Mouse (Mus musculus) olfactory bulb, adult 2 months (tissue): ENCODE measurements around the gene 1700056E22Rik. TPM values are rescaled to one million over a fixed set of nuclear protein-coding genes. Genes with fewer than 3 reads are reported as not detected.

Experiments used
- H3K27ac ChIP-seq: fragments of 200-500 bp; 2 replicates; pipeline ENCODE4 v1.5.1; 2012; ENCODE audit warnings: low read depth, low read length; ENCODE audit not compliant: insufficient read depth
- H3K4me1 ChIP-seq: fragments of 200-500 bp; 2 replicates; pipeline ENCODE4 v1.6.1; 2012; ENCODE audit warnings: low read length; ENCODE audit not compliant: control insufficient read depth, insufficient read depth
- H3K4me3 ChIP-seq: fragments of 200-500 bp; 2 replicates; pipeline ENCODE4 v1.5.1; 2012; ENCODE audit warnings: mild to moderate bottlenecking, low read depth, low read length, moderate library complexity; ENCODE audit not compliant: insufficient read depth
- CTCF ChIP-seq: fragments of 200-500 bp; IDR thresholded peaks from 2 replicates; pipeline ENCODE4 v1.5.1; 2012; ENCODE audit warnings: low read depth, mild to moderate bottlenecking, low read length, moderate library complexity; ENCODE audit not compliant: insufficient read depth
- POLR2A ChIP-seq: fragments of 200-500 bp; IDR thresholded peaks from 2 replicates; pipeline ENCODE4 v1.6.1; 2012; ENCODE audit warnings: mild to moderate bottlenecking, low read depth, low read length, moderate library complexity; ENCODE audit not compliant: insufficient read depth
- WGBS: fragments of 180-500 bp; shearing (Covaris S2); methylation state at CpG from one replicate; pipeline ENCODE4 v1.1.7; 2018; 5-methylcytosine and 5-hydroxymethylcytosine counted together
- polyA plus RNA-seq: library from polyadenylated mRNA; stranded (reverse); fragments of >200 nt; gene quantifications from 2 replicates; pipeline ENCODE4 v1.2.4, GENCODE M21; 2012; ENCODE audit warnings: low replicate concordance; ENCODE audit not compliant: missing spikeins, insufficient read depth, insufficient read length

Gene 1700056E22Rik
- polyA plus RNA-seq, 1 experiment, result not detected

DNA sequence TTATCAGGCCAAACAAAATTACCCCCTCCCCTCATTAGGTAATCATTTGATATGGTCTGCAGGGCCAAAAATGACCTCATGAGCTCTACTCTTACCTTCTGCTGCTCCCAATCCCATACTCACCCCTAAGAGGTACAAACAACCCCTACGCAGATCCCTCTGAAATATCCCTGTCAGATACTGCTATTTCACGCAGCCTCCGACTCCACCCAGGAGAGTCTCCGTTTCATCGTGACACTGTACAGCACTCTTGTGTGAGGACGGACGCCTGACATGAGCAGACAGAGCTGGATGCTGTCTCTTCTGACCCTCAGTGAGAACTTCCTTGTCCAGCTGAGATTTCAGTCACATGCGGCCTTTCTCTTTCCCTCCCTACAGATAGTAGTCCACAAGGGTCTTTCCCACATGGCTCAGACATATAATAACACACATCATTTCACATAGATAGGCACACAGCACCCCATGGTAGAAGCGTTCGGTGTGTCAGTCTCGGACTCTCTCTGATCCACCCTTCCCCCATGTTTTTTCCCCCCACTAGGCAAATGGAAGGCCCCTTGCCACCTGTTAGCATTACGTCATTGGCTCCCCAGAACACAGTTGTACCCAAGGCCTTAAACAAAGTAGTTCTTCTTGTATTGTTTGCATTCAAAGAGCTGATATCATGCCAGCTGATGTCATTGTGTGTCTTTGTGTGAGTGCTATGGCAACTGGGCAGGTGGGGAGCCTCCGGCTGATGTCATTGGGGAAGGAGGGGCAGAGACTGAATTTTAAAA lies 31.7 kb upstream of the 1700056E22Rik start:
- Histone ChIP-seq H3K4me3 (no peak overlapping the region), H3K4me1 (peaks cover 10% of the 10 kb centered on the region), H3K27ac (peak overlapping the region; percentile 19)
- 61% methylated on average over 13 of the region's 13 CpGs for WGBS
- TF ChIP-seq POLR2A (no peak), CTCF (no peak)

DNA sequence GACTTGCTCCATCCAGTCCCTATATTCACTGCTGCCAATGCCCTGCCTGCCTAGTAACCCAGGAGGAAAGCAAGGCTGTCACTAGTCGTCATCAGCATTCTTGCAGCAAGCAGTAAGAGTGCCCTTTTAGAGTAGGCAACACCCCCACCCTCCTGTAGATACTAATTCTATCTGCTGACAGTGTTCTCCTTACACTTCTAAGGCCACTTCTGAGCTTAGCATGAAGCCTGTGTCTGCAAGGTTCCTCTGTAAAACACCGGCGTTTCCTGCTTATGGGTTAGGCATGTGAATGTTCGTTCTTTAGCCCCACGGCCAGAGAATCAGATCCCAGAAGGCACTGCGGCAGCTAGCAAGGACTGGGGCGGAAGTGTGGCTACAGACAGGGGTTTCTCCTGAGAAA lies 30.2 kb upstream of the 1700056E22Rik start:
- Histone ChIP-seq H3K4me1 (peaks cover 12% of the 10 kb centered on the region), H3K4me3 (no peak overlapping the region), H3K27ac (no peak overlapping the region)
- TF ChIP-seq POLR2A, result no peak
- no peak for TF ChIP-seq CTCF
- WGBS, result 76% methylated on average over 7 of the region's 7 CpGs

DNA sequence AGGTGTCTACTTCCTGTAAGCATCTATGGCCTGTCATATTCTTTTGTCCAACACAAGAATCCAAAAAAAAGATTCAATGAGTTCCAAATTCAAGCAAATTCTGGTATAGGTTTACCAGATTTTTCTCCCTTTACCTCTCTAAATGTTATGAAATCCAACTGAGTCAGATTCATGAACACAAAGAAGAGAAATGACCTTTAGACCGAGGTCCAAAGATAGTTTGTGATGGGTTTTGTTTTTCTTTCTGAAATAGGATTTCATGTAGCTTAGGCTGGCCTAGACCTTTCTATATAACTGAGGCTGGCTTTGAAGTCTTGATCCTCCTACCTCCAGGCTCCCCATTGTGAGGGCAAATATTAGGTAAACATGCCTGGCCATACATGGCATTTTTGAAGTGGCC lies 27.8 kb upstream of the 1700056E22Rik start:
- TF ChIP-seq CTCF (no peak), POLR2A (no peak)

DNA sequence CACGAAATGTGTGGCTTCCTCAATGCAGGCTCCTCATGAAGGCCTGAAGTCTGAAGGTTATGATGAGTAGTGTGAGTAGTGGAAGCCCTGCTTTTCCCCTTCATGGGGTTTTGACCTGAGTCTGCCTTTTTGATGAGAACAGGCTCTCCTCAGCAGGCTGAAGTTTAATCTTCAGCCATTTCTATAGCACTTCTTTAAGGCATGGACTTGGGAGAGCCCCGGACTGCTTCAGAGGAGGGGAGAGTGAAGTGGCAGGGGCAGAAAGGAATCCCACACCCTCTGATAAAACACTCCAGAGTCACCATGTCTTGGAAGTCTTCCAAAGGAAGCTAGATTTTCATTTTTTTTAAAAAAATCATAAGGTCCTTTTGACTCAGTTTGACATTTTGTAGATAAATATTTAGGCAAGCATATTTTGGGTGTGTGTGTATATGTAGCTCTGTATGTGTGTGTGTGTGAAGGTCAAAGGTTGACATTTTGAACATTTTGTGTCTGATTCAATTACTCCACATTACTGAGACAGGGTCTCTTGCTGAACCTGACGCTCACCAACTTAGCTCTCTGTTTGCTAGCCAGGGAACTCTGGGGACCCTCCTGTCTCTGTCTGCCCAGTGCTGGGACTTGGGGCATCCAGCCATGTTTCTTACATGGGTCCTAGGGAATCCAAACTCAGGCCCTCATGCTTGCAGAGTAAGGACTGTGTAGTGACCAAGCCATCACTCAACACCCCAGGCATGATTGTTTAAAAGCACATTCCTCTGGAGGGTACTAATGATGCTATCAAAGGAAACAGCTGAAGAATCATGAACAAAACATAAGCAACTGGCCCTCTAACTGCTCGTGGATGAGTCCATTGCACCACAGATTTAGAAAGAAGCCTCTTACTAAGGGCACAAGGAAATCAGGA lies 27.0 kb upstream of the 1700056E22Rik start:
- peaks cover 8% of the 10 kb centered on the region for H3K4me1 ChIP-seq
- no peak overlapping the region for H3K27ac ChIP-seq
- WGBS, result 81% methylated on average over 4 of the region's 4 CpGs
- H3K4me3 ChIP-seq, result no peak overlapping the region
- TF ChIP-seq CTCF, result no peak

More for the DNA sequence above, 27.8 kb upstream of the 1700056E22Rik start:
- Histone ChIP-seq H3K4me1 (peaks cover 12% of the 10 kb centered on the region), H3K4me3 (no peak overlapping the region), H3K27ac (no peak overlapping the region)
- 82% methylated on average over 1 of the region's 1 CpGs for WGBS

DNA sequence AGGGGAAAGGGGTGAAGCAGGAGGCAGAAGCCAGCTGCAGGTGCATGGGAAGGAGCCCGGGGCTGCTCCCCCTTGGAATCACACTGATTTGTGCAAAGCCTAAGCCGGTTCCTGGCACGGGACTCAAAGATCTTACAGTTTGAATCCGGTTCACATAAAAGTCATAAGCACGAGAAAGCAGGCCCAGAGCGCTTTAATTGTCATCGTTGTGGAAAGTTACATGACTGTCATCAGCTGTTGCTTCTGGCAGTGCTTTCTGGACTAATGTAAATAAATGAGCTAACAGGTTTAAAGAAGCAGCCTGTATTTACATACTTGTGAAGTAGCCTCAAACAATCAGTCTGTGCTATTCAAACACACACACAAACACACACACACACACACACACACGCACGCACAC lies 26.3 kb upstream of the 1700056E22Rik start:
- Histone ChIP-seq H3K27ac (no peak overlapping the region), H3K4me1 (peaks cover 2% of the 10 kb centered on the region; the same call in 1 of the 2 replicates), H3K4me3 (no peak overlapping the region)
- TF ChIP-seq CTCF (no peak), POLR2A (no peak)
- 70% methylated on average over 9 of the region's 9 CpGs for WGBS

DNA sequence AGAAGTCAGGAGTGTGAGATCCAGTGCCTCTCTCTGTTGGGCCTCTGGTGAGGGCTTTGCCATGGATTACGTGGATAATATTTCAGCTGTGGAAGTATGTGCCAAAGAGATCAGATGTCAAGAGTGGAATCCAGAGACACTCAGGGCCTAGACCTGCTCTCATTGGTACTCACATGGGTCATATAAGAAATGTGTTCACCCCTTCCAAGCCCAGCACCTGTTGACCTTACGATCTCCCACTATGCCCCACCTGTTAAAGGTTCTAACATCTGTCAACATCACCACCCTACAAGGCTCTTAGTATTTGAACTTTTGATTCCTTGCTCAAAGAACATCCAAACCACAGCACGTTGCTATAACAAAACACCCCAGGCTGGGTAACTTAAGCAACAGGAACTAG lies 25.7 kb upstream of the 1700056E22Rik start:
- no peak overlapping the region for H3K27ac ChIP-seq
- TF ChIP-seq CTCF (no peak), POLR2A (no peak)
- WGBS, result 94% methylated on average over 3 of the region's 3 CpGs
- no peak overlapping the region for H3K4me3 ChIP-seq
- H3K4me1 ChIP-seq, result peaks cover 2% of the 10 kb centered on the region; the same call in 1 of the 2 replicates

DNA sequence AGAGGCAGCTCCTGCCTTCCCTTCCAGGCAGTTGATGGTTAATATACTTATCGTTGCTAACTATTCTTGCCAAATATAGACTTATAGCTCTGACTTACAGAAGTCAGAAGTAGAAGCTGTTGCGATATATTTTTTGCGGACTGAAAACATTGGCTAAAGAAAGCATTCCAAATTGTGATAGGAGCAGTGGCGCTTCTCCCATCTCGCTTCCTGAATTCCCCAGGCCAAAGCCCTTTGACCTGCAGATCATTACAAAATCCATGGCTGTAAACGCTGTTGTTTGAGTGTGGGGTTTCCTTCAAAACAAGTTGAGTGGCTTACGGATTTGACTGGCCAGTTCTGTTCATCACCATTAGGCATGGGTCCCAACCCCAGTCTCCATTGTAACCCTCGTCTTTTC lies 24.1 kb upstream of the 1700056E22Rik start:
- 88% methylated on average over 8 of the region's 8 CpGs for WGBS
- Histone ChIP-seq H3K4me1 (peaks cover 4% of the 10 kb centered on the region; the same call in 1 of the 2 replicates), H3K27ac (no peak overlapping the region), H3K4me3 (no peak overlapping the region)
- TF ChIP-seq POLR2A (no peak), CTCF (no peak)

DNA sequence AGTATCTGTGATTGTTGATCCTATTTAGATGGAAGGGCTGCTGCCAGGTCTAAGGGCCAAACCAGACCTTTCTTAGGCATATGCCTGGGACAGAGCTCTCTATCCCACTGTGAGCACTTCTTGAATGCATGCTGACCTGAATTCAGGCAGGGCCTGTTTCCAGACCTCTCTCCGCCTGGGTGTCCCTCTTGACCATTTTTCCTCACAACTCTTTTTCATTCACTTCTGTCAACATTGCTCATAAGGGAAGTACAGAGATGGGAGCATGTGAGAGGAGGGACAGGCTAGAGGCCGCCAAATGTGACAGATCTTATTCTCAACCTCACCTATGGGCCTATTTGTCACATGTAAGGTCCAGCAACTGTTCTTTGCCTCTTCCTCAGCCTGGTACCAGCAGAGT lies 20.1 kb upstream of the 1700056E22Rik start:
- 91% methylated on average over 2 of the region's 2 CpGs for WGBS
- Histone ChIP-seq H3K4me1 (peaks cover 12% of the 10 kb centered on the region), H3K4me3 (no peak overlapping the region), H3K27ac (no peak overlapping the region)
- TF ChIP-seq CTCF (no peak), POLR2A (no peak)

DNA sequence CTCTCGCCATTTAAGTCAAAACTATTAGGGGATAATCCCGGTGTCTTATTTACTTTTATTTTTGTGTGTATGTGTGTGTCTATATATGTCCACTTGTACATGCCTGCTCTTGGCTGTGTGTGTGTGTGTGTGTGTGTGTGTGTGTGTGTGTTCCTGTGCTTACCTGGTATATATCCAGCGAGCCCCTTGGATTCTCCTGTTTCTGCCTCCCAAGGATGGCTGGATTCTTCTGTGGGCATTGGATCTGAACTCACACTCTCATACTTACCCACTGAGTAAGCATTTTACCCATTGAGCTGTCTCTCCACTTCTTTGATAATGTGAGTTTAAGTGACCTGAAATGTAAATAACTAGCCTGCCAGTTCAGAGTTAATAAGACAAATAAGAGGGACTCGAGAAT lies 19.6 kb upstream of the 1700056E22Rik start:
- Histone ChIP-seq H3K4me1 (peaks cover 12% of the 10 kb centered on the region), H3K27ac (no peak overlapping the region), H3K4me3 (no peak overlapping the region)
- WGBS, result 91% methylated on average over 4 of the region's 4 CpGs
- TF ChIP-seq CTCF, result no peak
- no peak for TF ChIP-seq POLR2A
